Mouse (Mus musculus): ENCODE data around the gene Cyp4f13.
A peak's percentile ranks its signal among the peaks of the same experiment; 100 is the strongest.

DNA sequence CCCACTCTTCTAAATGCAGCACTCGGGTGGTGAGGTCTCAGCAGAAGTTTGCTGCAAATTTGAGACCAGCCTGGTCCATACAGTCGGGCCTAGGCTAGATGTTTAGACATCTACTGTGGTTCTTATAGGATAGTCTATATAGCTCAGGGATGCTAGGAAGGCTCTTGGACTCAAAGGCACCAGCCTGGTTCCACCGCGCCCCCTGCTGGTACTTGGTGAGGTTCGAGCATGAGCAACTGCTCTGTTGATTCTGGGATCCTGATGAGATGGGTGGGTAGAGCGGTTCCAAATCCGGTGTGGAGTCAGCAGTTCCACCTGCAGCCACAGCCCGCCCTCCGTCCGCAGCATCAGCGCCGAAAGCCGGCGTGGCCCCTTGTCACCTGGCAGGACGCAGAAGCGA, 4.2 kb upstream of the Cyp4f13 start:
- TF ChIP-seq CTCF (IDR thresholded peaks at IDR 0.05; ENCODE audit: insufficient read depth, low read depth, low read length) (peak; percentile 53; the same call in 1 of the 2 replicates), POLR2A (IDR thresholded peaks at IDR 0.05; ENCODE audit: insufficient read depth, low read depth, low read length) (no peak)

Data from olfactory bulb, adult 2 months (tissue).